Mouse (Mus musculus) testis, adult 2 months (tissue): ENCODE results near the gene Fbxo8.

Source experiments
- CTCF ChIP-seq: fragments of 200-500 bp; IDR thresholded peaks from 2 replicates; pipeline ENCODE4 v1.5.1; 2012; ENCODE audit warnings: low read depth, mild to moderate bottlenecking, inconsistent platforms, low read length, moderate library complexity; ENCODE audit not compliant: control insufficient read depth, insufficient read depth, insufficient replicate concordance
- POLR2A ChIP-seq: fragments of 200-500 bp; IDR thresholded peaks from 2 replicates; pipeline ENCODE4 v1.6.1; 2012; ENCODE audit warnings: low read depth, mild to moderate bottlenecking, inconsistent platforms, low read length, moderate library complexity; ENCODE audit not compliant: control insufficient read depth

GRCm38 (mm10) chr8:56619571-56619970 lies 68.7 kb downstream of the Fbxo8 start:
- no peak for TF ChIP-seq POLR2A
- TF ChIP-seq CTCF: no peak
